In the genomic region with DNA sequence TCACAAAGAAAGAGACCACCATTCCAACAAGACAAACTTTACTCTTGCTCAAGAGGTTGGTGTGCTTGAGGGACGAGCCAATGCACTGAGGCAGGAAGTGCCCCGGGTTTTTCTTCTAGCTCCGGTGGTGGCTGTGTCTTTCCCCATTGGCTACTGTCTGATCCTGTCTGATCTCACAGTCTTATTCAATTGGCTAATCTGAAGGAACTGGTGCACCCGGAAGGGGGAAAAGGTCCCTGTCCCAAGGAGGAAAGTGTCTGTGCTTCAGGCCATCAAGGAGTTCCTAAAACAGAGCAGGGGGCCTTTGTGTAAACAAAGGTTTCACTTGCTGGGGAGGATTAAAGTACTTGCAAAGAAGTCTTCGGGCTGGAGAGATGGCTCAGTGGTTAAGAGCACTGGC, we compare ENCODE assay signal across 22 mouse cellular contexts. TPM values are rescaled to one million over a fixed set of nuclear protein-coding genes. Genes with fewer than 3 reads are reported as not detected.
DNase-seq lines count a peak whose midpoint lies in the region; ATAC-seq and TF ChIP-seq lines count a peak whose summit lies in the region.
"Had no signal": no experiment of that assay in that cellular context is flagged by ENCODE, and none has a peak within 500 bp of the region (broad histone marks: within the 10 kb centered on the region; RNA-seq: fewer than 3 reads in every experiment).

No protein-coding gene starts in this region.

- no peaks in the 10 kb centered on the region for H3K36me3 ChIP-seq in liver, embryonic 12.5 days
- no peaks in the 10 kb centered on the region for H3K36me3 ChIP-seq in ES-E14 (ENCODE audit: control insufficient read depth, insufficient read depth, low read length, poor library complexity, severe bottlenecking)
- no peaks in the 10 kb centered on the region for H3K36me3 ChIP-seq in midbrain, postnatal 0 days (ENCODE audit: insufficient read depth, low read length)
- no peaks in the 10 kb centered on the region for H3K36me3 ChIP-seq in midbrain, embryonic 15.5 days (replicated peaks)
- H3K36me3 ChIP-seq: embryonic facial prominence, embryonic 12.5 days; hindbrain, embryonic 13.5 days; limb, embryonic 13.5 days; neural tube, embryonic 12.5 days had no signal

- ATAC-seq in liver, embryonic 12.5 days = no peak
- peak; percentile 44 for ATAC-seq in megakaryocyte, adult 5-6 weeks (ENCODE audit: poor library complexity, severe bottlenecking)
- no peak for ATAC-seq in midbrain, postnatal 0 days (ENCODE audit: low FRiP score)
- no peak for ATAC-seq in midbrain, embryonic 15.5 days (replicated peaks)
- ATAC-seq: forebrain, embryonic 13.5 days; liver, postnatal 0 days had no signal

- H3K4me2 ChIP-seq in liver, embryonic 12.5 days = no peak overlapping the region
- H3K4me2 ChIP-seq in midbrain, postnatal 0 days (ENCODE audit: low read depth, low read length, poor library complexity, severe bottlenecking) = no peak overlapping the region
- no peak overlapping the region for H3K4me2 ChIP-seq in midbrain, embryonic 15.5 days
- H3K4me2 ChIP-seq: embryonic facial prominence, embryonic 12.5 days; forebrain, embryonic 13.5 days; hindbrain, embryonic 13.5 days; limb, embryonic 13.5 days; neural tube, embryonic 12.5 days had no signal

- H3K4me1 ChIP-seq in liver, embryonic 12.5 days = peaks cover 79% of the 10 kb centered on the region
- peaks cover 0 to 20% of the 10 kb centered on the region in 2 experiments; a peak in 2 of 4 replicates for H3K4me1 ChIP-seq in ES-E14 (ENCODE audit: control insufficient read depth in 2 of 2, insufficient read depth in 2 of 2, low read length in 2 of 2, poor library complexity in 1 of 2)
- H3K4me1 ChIP-seq in midbrain, postnatal 0 days (ENCODE audit: insufficient read depth, low read length) = no peaks in the 10 kb centered on the region; the same call in none of the 2 replicates
- H3K4me1 ChIP-seq in midbrain, embryonic 15.5 days = peaks cover 60% of the 10 kb centered on the region

- TF ChIP-seq CTCF in midbrain, postnatal 0 days (IDR thresholded peaks at IDR 0.05) = no peak

- 30% methylated on average over 5 of the region's 5 CpGs for whole genome bisulfite sequencing in liver, embryonic 12.5 days (ENCODE audit: insufficient replicate concordance)
- WGBS in midbrain, postnatal 0 days = 42% methylated on average over 5 of the region's 5 CpGs
- 54% methylated on average over 5 of the region's 5 CpGs for WGBS in midbrain, embryonic 15.5 days

- 0 out of 2 replicates have a peak overlapping the region, but pooled peaks have one; percentile 14 for H3K27ac ChIP-seq in liver, embryonic 12.5 days
- no peak overlapping the region for H3K27ac ChIP-seq in ES-E14 (ENCODE audit: insufficient read depth, low read depth, low read length, poor library complexity, severe bottlenecking)
- H3K27ac ChIP-seq in midbrain, postnatal 0 days (ENCODE audit: low read depth, low read length) = no peak overlapping the region
- no peak overlapping the region for H3K27ac ChIP-seq in midbrain, embryonic 15.5 days
- H3K27ac ChIP-seq: embryonic facial prominence, embryonic 12.5 days; forebrain, embryonic 13.5 days; hindbrain, embryonic 13.5 days; left cerebral cortex, adult 2 months; limb, embryonic 13.5 days; neural tube, embryonic 12.5 days had no signal

- DNase-seq in liver = no peak
- DNase-seq in ES-E14 (ENCODE audit: low read depth, low spot score) = peak; percentile 31
- peak; percentile 69 for DNase-seq in thymus, postnatal 14 days
- no peak for DNase-seq in midbrain, postnatal 0 days (ENCODE audit: low spot score)
- DNase-seq in layer of hippocampus, postnatal 10 days (ENCODE audit: low spot score in 2 of 2) = no peak
- DNase-seq: cerebellum, postnatal 25 days; heart, adult 18-20 months; kidney, adult 18-20 months; kidney, postnatal 4 days; liver, postnatal 0 days; lung, postnatal 4 days; midbrain, embryonic 14.5 days; right cerebral cortex, postnatal 25 days had no signal

- H3K9me3 ChIP-seq in liver, embryonic 12.5 days (replicated peaks) = no peaks in the 10 kb centered on the region
- no peaks in the 10 kb centered on the region for H3K9me3 ChIP-seq in ES-E14 (ENCODE audit: control insufficient read depth, insufficient read depth, low read depth, low read length)
- H3K9me3 ChIP-seq in midbrain, postnatal 0 days (ENCODE audit: low read length) = no peaks in the 10 kb centered on the region
- H3K9me3 ChIP-seq in midbrain, embryonic 15.5 days = no peaks in the 10 kb centered on the region
- H3K9me3 ChIP-seq: embryonic facial prominence, embryonic 12.5 days; forebrain, embryonic 13.5 days; hindbrain, embryonic 13.5 days; limb, embryonic 13.5 days; neural tube, embryonic 12.5 days had no signal

- in situ Hi-C loops in ES-E14 (cut with MboI; ENCODE audit: low sequenced_read_pairs in 2 of 2, unreplicated experiment in 2 of 2) = no loop called here

- no peak overlapping the region for H3K9ac ChIP-seq in liver, embryonic 12.5 days
- no peak overlapping the region for H3K9ac ChIP-seq in ES-E14 (ENCODE audit: insufficient read depth, low read depth, low read length, poor library complexity, severe bottlenecking)
- no peak overlapping the region for H3K9ac ChIP-seq in midbrain, postnatal 0 days (replicated peaks; ENCODE audit: low read length, poor library complexity, severe bottlenecking)
- H3K9ac ChIP-seq in midbrain, embryonic 15.5 days = no peak overlapping the region
- H3K9ac ChIP-seq: embryonic facial prominence, embryonic 12.5 days; forebrain, embryonic 13.5 days; hindbrain, embryonic 13.5 days; limb, embryonic 13.5 days; liver, postnatal 0 days; neural tube, embryonic 12.5 days had no signal

- no peak overlapping the region for H3K4me3 ChIP-seq in liver, embryonic 12.5 days
- H3K4me3 ChIP-seq in ES-E14 (ENCODE audit: insufficient read depth in 1 of 2, low read depth in 1 of 2, low read length in 2 of 2, poor library complexity in 1 of 2, severe bottlenecking in 1 of 2) = no peak overlapping the region
- no peak overlapping the region for H3K4me3 ChIP-seq in midbrain, postnatal 0 days (ENCODE audit: low read depth, low read length)
- no peak overlapping the region for H3K4me3 ChIP-seq in midbrain, embryonic 15.5 days
- H3K4me3 ChIP-seq: embryonic facial prominence, embryonic 12.5 days; forebrain, embryonic 13.5 days; hindbrain, embryonic 13.5 days; left cerebral cortex, adult 2 months; limb, embryonic 13.5 days; neural tube, embryonic 12.5 days had no signal

- no peaks in the 10 kb centered on the region for H3K27me3 ChIP-seq in liver, embryonic 12.5 days (replicated peaks)
- H3K27me3 ChIP-seq in midbrain, postnatal 0 days (ENCODE audit: insufficient read depth, low read length) = no peaks in the 10 kb centered on the region
- no peaks in the 10 kb centered on the region for H3K27me3 ChIP-seq in midbrain, embryonic 15.5 days (replicated peaks)
- H3K27me3 ChIP-seq: embryonic facial prominence, embryonic 12.5 days; forebrain, embryonic 13.5 days; hindbrain, embryonic 13.5 days; limb, embryonic 13.5 days; neural tube, embryonic 12.5 days had no signal

TF ChIP-seq in ES-E14, 5 proteins besides CTCF, POLR2A, EP300 and RAD21:
- TF ChIP-seq CHD2 (IDR thresholded peaks at IDR 0.05; ENCODE audit: low read depth, low read length) (no peak), HCFC1 (IDR thresholded peaks at IDR 0.05; ENCODE audit: borderline replicate concordance, insufficient read depth, low read length) (no peak), MAFK (IDR thresholded peaks at IDR 0.05; ENCODE audit: insufficient read depth, low read depth, low read length) (no peak), ZNF384 (IDR thresholded peaks at IDR 0.05; ENCODE audit: low read depth, low read length) (no peak), ZC3H11A (IDR thresholded peaks at IDR 0.05; ENCODE audit: borderline replicate concordance, low read depth, low read length) (no peak)

RNA-seq across cellular contexts. Expression of a gene that starts 48.5 kb away (rescaled TPM):
- 18.7 and 21.6 TPM in 2 replicates for polyA plus RNA-seq in liver, embryonic 12.5 days (2016; fragmentation: Nextera tagmentation; extraction: Ambion mirVana)
- total RNA-seq in ES-E14 (2012; rRNA removed) = 24.5 and 26.3 TPM in 2 replicates
- total RNA-seq in megakaryocyte, adult 5-6 weeks (2015) = 58.4 and 60.3 TPM in 2 replicates
- 22.7 and 26.5 TPM in 2 replicates for total RNA-seq in megakaryocyte, adult 5-6 weeks (2017)
- total RNA-seq in midbrain, postnatal 0 days (2014; rRNA removed) = 266 and 287 TPM in 2 replicates
- polyA plus RNA-seq in midbrain, postnatal 0 days (2015; fragmentation: Nextera tagmentation; extraction: Ambion mirVana) = 197 and 212 TPM in 2 replicates
- 188 and 197 TPM in 2 replicates for polyA plus RNA-seq in midbrain, embryonic 15.5 days (2015; fragmentation: Nextera tagmentation; extraction: Ambion mirVana)
- total RNA-seq in layer of hippocampus, postnatal 10 days (2021) = 100 to 1,000 TPM; 338 to 353 TPM

Comparison
In these comparisons a context has a peak if more than half of its experiments do, and no peak if none do; other contexts are left out.
1. DNase-seq: peak in ES-E14 (single experiment) and thymus, postnatal 14 days (single experiment); none in liver (single experiment), midbrain, postnatal 0 days (single experiment) and layer of hippocampus, postnatal 10 days (0 of 2).